In genomic region chr19:57335135-57335534, GRCm38 (mm10) we compare ENCODE assay signal across 25 mouse cellular contexts.
"Had no signal": no experiment of that assay in that cellular context is flagged by ENCODE, and none has a peak within 500 bp of the region (broad histone marks: within the 10 kb centered on the region; RNA-seq: fewer than 3 reads in every experiment).

No protein-coding gene starts in this region.

- H3K4me3 ChIP-seq: embryonic facial prominence, embryonic 10.5 days; embryonic facial prominence, embryonic 12.5 days; embryonic facial prominence, embryonic 13.5 days; embryonic facial prominence, embryonic 15.5 days; erythroblast, embryonic 14.5 days; forebrain, embryonic 10.5 days; forebrain, embryonic 12.5 days; forebrain, embryonic 15.5 days; gastrocnemius, adult 2 months; heart, adult 2 months had no signal

- H3K27ac ChIP-seq: embryonic facial prominence, embryonic 10.5 days; embryonic facial prominence, embryonic 12.5 days; embryonic facial prominence, embryonic 13.5 days; embryonic facial prominence, embryonic 15.5 days; forebrain, embryonic 10.5 days; forebrain, embryonic 12.5 days; forebrain, embryonic 15.5 days; gastrocnemius, adult 2 months; heart, adult 2 months had no signal

- H3K27me3 ChIP-seq: embryonic facial prominence, embryonic 12.5 days; embryonic facial prominence, embryonic 13.5 days; embryonic facial prominence, embryonic 15.5 days; forebrain, embryonic 15.5 days had no signal

- H3K4me1 ChIP-seq: embryonic facial prominence, embryonic 12.5 days; embryonic facial prominence, embryonic 13.5 days; embryonic facial prominence, embryonic 15.5 days; forebrain, embryonic 15.5 days had no signal

- ATAC-seq: forebrain, embryonic 14.5 days; forebrain, embryonic 15.5 days; forebrain, embryonic 16.5 days; forebrain, postnatal 0 days had no signal

- H3K9ac ChIP-seq: embryonic facial prominence, embryonic 12.5 days; embryonic facial prominence, embryonic 13.5 days; embryonic facial prominence, embryonic 15.5 days; forebrain, embryonic 12.5 days; forebrain, embryonic 15.5 days; forebrain, postnatal 0 days had no signal

- H3K9me3 ChIP-seq: embryonic facial prominence, embryonic 10.5 days; embryonic facial prominence, embryonic 12.5 days; embryonic facial prominence, embryonic 13.5 days; embryonic facial prominence, embryonic 15.5 days; forebrain, embryonic 10.5 days; forebrain, embryonic 12.5 days; forebrain, embryonic 15.5 days had no signal

- H3K36me3 ChIP-seq: embryonic facial prominence, embryonic 10.5 days; embryonic facial prominence, embryonic 12.5 days; embryonic facial prominence, embryonic 13.5 days; embryonic facial prominence, embryonic 15.5 days; forebrain, embryonic 10.5 days; forebrain, embryonic 12.5 days; forebrain, embryonic 15.5 days had no signal

- H3K4me2 ChIP-seq: embryonic facial prominence, embryonic 12.5 days; embryonic facial prominence, embryonic 13.5 days; embryonic facial prominence, embryonic 15.5 days; forebrain, embryonic 12.5 days; forebrain, embryonic 15.5 days had no signal

- DNase-seq: cerebellum, adult 8-10 months; cerebellum, adult 9-10 months; cerebellum, adult 9-11 months; cerebellum, postnatal 10 days; cerebellum, postnatal 14 days; cerebellum, postnatal 36 days; embryo, embryonic 11 days; forebrain, postnatal 0 days; gastrocnemius, adult 2 months; gastrocnemius, postnatal 10 days; gastrocnemius, postnatal 14 days; gastrocnemius, postnatal 25 days; heart, adult 11 months; heart, adult 18-20 months had no signal
